Mouse (Mus musculus) hematopoietic stem cell, adult 5-6 weeks (primary cell): ENCODE results near the gene Lrrc75b. TPM values are rescaled to one million over a fixed set of nuclear protein-coding genes. Genes with fewer than 3 reads are reported as not detected.
"Not testable (repeated sequence)": the region's sequence is repeated elsewhere in the genome, so short reads cannot be mapped to it uniquely, and the experiment has no call there.

Experiments used
- ATAC-seq, 2 experiments: fragments of 125-278 bp in 1 of 2; replicated peaks in 1 of 2; 2 replicates each; pipeline ENCODE4 v1.8.0; 2016 to 2017; ENCODE audit warnings: inconsistent platforms in 2 of 2, mild to moderate bottlenecking in 2 of 2, moderate number of reproducible peaks in 2 of 2, low read depth in 1 of 2, moderate TSS enrichment in 1 of 2; ENCODE audit not compliant: low FRiP score in 2 of 2, poor library complexity in 2 of 2, severe bottlenecking in 2 of 2, insufficient read depth in 1 of 2, low TSS enrichment in 1 of 2
- total RNA-seq: library from RNA; stranded (forward); fragments of 172-1452, 232-1000 nt; gene quantifications from 2 replicates; pipeline ENCODE4 v1.2.3, GENCODE M21; 2017

The Lrrc75b gene
- total RNA-seq, 1 experiment from 2014 or later = not detected

DNA sequence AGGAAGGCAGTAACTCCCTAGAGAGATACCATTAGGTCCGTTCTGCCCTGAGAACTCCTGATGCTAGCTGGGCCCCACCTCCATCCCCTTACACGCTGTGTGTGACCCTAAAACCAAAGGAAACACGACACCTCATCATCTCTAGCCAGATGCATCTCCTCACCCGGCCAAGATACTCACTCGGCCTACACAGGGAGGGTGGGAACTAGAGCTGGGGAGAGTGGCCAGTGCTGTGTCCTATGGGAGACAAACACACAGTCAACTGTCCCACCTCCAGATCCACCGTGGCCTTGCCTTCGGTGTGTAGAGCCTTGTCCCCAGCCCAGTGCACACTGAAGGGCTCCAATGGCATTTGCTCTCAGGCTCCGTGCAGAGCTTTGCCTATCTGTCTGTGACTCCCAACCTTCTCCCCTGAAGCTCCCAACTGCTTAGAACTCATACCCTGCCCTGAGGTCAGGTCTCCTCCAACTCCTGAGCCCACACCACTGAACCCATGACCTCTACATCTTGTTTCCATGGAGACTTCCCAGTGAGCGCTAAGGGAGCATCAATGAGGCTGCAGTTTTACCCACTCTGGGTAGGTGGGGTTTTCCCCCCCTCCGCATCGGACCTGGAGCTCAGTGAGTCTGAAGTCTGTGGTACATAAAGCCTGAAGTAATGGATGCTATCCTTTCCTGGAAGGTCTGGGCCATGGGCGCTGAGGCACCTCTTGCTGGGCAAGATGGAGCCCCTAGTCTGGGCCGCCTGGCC, 7.3 kb downstream of the Lrrc75b start:
- ATAC-seq = no peak

- ATAC-seq = no peak
Measured at GRCm38 (mm10) chr10:75552106-75552505, 8.0 kb downstream of the Lrrc75b start.

GRCm38 (mm10) chr10:75551175-75551574, 9.0 kb downstream of the Lrrc75b start:
- peak; percentile 54 to 72; a peak in 3 of 4 replicates for ATAC-seq

- no peak for ATAC-seq
Measured at GRCm38 (mm10) chr10:75549886-75550285, 10.2 kb downstream of the Lrrc75b start.

DNA sequence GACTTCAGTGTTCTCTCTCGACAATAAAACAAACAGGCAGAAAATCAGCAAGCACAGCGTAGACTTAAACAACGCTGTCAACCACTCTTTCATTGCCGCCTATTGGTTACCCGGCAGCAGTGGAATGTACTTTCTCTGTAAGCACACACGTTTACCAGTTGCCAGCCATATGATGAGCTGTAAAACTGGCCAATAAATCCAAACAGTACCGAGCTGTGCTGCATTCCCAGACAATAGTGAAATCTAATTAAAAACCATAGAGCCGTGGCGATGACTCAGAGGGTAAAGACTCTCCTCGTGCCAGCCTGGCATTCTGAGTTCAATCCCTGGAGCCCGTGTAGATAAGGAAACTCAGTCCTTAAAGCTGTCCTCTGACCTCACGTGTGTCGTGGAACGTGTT, 11.6 kb downstream of the Lrrc75b start:
- no peak for ATAC-seq

- ATAC-seq = no peak
Measured at GRCm38 (mm10) chr10:75547901-75548300, 12.2 kb downstream of the Lrrc75b start.

DNA sequence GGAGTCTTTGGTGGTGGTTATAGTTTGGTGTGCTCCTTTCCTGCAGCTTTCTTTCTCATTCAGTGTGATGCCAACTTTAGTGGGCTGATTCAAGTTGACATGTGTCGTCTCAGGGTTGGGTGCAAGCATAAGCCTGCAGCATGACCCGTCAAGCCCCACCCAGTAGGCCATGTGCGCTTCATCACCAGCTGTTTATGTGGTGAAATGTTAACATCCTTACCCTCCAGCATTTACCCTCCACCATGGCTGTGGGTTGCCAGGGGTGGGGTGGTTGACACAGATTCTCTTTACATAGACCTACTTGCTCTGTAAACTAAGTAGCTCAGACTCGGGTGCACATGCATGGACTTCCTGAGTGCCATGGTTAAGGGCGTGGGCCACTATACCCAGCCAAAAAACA, 24.0 kb downstream of the Lrrc75b start:
- ATAC-seq = no peak

GRCm38 (mm10) chr10:75535423-75535822, 24.7 kb downstream of the Lrrc75b start:
- no peak for ATAC-seq

GRCm38 (mm10) chr10:75534934-75535333, 25.2 kb downstream of the Lrrc75b start:
- ATAC-seq = no peak

GRCm38 (mm10) chr10:75534216-75534615, 25.9 kb downstream of the Lrrc75b start:
- no peak for ATAC-seq

DNA sequence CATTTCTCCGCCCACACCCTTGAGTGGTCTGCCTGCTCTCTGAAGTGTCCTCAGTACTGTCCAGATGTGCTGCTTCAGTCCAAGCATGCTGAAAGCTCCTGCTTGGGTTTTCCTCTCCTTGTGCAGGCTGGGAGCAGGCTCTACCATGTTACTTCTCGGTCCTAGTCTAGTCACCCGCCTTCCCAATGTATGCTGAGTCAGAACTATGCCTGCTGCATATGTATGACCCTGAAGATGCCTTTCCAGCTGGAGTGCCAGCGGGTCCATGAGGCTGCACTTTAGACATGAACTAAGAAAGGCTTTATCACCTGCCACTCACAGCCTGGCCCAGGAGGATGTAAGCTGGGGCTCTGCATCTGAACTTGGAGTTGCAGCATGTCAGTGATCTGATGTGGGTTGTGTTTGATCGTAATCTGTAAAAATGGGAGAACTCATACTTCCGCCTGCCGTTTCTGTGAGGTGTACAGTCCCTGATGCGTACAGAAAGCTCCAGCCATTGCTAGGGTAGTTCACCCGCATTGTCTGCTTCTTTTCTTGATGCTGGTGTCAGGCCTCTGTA, 28.5 kb downstream of the Lrrc75b start:
- ATAC-seq = no peak; a peak in 1 of 4 replicates

DNA sequence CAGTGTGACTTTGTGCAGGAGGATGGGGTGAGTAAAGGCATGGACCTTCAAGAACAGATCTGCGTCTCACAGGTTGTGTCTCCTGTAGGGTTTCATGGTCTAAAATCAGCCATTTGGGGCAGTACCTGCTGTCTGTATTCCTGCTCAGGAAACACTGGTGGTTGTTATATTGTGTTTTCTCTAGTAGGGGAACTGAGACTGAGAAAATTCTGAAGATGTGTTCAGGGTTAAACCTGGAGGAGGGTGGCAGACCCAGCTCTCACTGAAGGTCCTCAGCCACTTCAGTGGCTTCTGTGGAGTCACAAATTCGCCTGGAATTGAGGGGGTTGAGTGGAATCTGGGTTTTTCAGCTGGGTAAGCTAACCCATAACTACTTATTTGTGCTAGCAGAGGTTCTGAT, 29.8 kb downstream of the Lrrc75b start:
- no peak for ATAC-seq

GRCm38 (mm10) chr10:75525450-75525849, 34.7 kb downstream of the Lrrc75b start:
- ATAC-seq = not testable (repeated sequence)

GRCm38 (mm10) chr10:75521643-75522042, 38.5 kb downstream of the Lrrc75b start:
- ATAC-seq = no peak

- ATAC-seq = no peak
Measured at GRCm38 (mm10) chr10:75520581-75520980, 39.5 kb downstream of the Lrrc75b start.

DNA sequence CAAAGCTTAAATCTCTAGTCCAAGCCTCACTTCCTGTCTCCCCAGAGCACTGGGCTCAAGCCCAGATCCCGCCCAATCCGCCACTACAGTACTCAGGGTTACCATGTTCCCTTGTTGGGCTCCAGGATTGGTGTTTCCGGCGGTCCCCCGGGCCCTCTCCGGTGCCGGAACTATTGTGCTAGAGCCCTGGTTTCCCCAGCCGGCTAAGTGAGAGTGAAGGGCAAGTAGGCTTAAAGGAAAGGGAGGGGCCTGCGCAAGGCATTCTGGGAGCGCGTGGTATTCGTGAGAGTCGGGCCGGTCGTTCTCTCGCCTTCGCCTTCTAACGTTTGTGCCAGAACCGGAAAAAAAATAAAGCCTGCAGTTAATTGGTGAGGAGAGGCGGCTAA, 42.4 kb downstream of the Lrrc75b start, which contains the start of gene Gucd1:
Gene Gucd1 (minus strand): TSS at position 215 of the 386 bp plus-strand sequence.
- ATAC-seq = peak; percentile 80 to 88

DNA sequence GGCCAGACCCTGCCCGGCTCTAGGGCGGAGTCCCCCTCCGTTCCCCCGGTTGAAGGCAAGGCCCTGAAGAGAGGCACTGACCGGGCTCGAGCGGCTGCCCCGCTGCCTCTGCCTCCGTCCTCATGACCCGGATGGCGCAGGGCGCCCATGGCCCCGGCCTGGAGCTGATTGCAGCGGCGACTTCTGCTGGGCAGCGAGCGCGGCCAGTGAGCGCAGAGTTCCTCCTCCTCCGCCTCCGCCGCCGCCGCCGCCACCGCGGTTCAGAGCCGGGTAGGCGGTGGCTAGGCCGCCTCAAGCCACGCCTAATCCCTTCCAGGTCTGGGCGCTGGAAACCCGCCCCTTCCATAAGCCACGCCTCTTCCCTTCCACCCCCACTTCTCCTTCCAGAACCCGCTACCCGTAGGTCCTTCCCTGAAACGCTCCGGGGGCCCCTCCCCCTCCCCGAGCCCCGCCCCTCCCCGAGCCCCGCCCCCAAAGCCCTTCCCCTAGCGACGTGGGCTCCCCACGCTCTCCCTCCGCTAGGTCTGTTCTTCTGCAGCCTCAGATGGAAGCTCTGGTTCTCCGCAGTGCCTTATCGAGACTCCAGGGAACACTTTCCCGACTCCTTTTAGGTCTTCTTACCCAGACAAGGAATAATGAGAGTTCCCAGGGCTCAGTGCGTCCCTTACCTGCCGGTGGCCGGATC, 42.9 kb downstream of the Lrrc75b start, which contains the start of gene Snrpd3:
Gene Snrpd3 (plus strand): TSS at position 479 of the 685 bp plus-strand sequence.
- peak; percentile 88 to 89 for ATAC-seq

DNA sequence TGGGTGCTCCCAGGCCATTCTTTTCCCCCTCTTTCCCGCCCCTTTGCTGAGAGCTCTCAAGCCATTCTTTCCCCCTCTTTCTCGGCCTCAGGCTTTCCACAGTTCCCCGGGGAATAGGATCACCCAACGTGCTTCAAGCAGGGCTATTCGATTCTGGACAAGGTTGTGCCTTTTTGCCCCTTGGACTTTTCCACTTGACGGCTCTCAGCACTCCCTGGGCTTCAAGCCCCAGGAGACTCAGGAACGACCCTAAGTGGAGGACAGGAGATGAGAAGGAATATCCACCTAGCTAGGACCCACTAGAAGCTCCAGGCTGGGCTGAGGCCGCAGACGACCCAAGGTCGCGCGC, 43.4 kb downstream of the Lrrc75b start:
- ATAC-seq = no peak
